Mouse (Mus musculus) myocyte (in vitro differentiated cells): Measurements from ENCODE around the gene 1600002K03Rik.

Experiments
- CEBPB ChIP-seq: IDR thresholded peaks from 2 replicates; pipeline ENCODE4 v1.6.1; 2011; ENCODE audit warnings: mild to moderate bottlenecking, moderate library complexity; ENCODE audit not compliant: poor library complexity, insufficient read depth, severe bottlenecking
- E2F4 ChIP-seq: IDR thresholded peaks from one replicate; pipeline ENCODE4 v1.6.1; 2011; ENCODE audit warnings: mild to moderate bottlenecking, control low read depth, moderate library complexity; ENCODE audit not compliant: insufficient read depth
- MYOD1 ChIP-seq, 3 experiments: IDR thresholded peaks; one replicate each; pipeline ENCODE4 v1.6.1; 2011; ENCODE audit warnings: control low read depth in 2 of 3, low read depth in 2 of 3, mild to moderate bottlenecking in 2 of 3, moderate library complexity in 1 of 3; ENCODE audit not compliant: insufficient read length in 2 of 3, control insufficient read depth in 1 of 3
- POLR2A ChIP-seq: IDR thresholded peaks from one replicate; pipeline ENCODE4 v1.6.1; 2011; ENCODE audit warnings: low read depth, mild to moderate bottlenecking, control low read depth, moderate library complexity; ENCODE audit not compliant: insufficient read length
- REST ChIP-seq: IDR thresholded peaks from one replicate; pipeline ENCODE4 v1.6.1; 2011; ENCODE audit warnings: mild to moderate bottlenecking, control low read depth, moderate library complexity; ENCODE audit not compliant: insufficient read depth, insufficient read length

GRCm38 (mm10) chr10:80137626-80138552, 34.9 kb upstream of the 1600002K03Rik start:
- TF ChIP-seq MYOD1 (IDR thresholded peaks at IDR 0.05; ENCODE audit: control insufficient read depth in 1 of 3, insufficient read length in 2 of 3, low read depth in 2 of 3) (no peak), CEBPB (no peak), E2F4 (no peak), REST (no peak), POLR2A (no peak)
